Mouse (Mus musculus) gastrocnemius, postnatal 10 days (tissue): ENCODE results near the gene Mettl18. TPM values are rescaled to one million over a fixed set of nuclear protein-coding genes. Genes with fewer than 3 reads are reported as not detected.

ENCODE experiments used
- DNase-seq: peaks from one replicate; pipeline ENCODE4 v3.0.0; 2021; ENCODE audit warnings: mixed read lengths
- total RNA-seq, 2 experiments: library from RNA; stranded (reverse); gene quantifications; 2 replicates each; pipeline ENCODE4 v1.2.3; 2021

Gene Mettl18
- total RNA-seq, 2 experiments from 2014 or later: 2.7 to 3.1 TPM

DNA sequence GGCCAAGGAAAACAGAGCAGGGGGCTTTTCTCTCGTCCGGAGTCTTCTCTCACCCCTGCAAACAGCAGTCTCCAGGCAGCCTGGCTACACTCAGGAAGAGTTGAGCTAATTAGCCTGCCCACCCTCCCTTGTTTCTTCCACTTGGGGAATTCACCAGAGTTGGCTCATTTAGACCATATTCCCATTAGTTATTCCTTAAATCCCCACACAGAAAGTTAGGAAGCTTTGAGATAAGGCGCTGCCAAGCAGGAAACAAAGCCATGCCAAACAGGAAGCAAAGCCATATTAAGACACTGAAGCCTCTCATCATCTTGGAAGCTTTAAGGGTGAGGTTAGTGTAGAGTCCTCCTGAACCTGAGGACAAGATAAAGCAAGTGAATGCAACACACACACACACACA is 48.9 kb downstream of the Mettl18 start:
- DNase-seq: no peak

Other genes with a start within 250 kb of the Mettl18 start
- gene Kifap3, start 215.3 kb upstream of the Mettl18 start, total RNA-seq: 10 to 100 TPM; 15.3 to 20.1 TPM
- gene Scyl3, start 65.8 kb upstream of the Mettl18 start, total RNA-seq: 1 to 10 TPM; 5.7 to 7.9 TPM
- 1 to 10 TPM; 2.0 to 2.4 TPM for gene BC055324, start 93 bp upstream of the Mettl18 start, total RNA-seq
- not detected for gene Sele, start 53.3 kb downstream of the Mettl18 start, total RNA-seq
- gene Sell, start 67.1 kb downstream of the Mettl18 start, total RNA-seq: 1 to 10 TPM in 1 of 2 experiments, under 1 TPM in 1; 0.47 to 1.0 TPM
- under 1 TPM; 0.70 to 0.95 TPM for gene Selp, start 120.4 kb downstream of the Mettl18 start, total RNA-seq
- gene F5, start 156.9 kb downstream of the Mettl18 start, total RNA-seq: under 1 TPM; 0.14 to 0.68 TPM